Mouse (Mus musculus) T-helper 2 cell (primary cell): Measurements from ENCODE around the gene Mbnl2.

Source experiments
- in situ Hi-C: fragments of 300-600 bp; cut with MboI, MseI; formaldehyde crosslinking; loops from one replicate; pipeline ENCODE4 v1.15.1; 2025; ENCODE audit warnings: high pct_unique_total_duplicates

Gene Mbnl2

GRCm38 (mm10) chr14:120275246-120276238 lies at the start of gene Mbnl2:
Gene Mbnl2, plus strand, starts transcription at chr14:120275669.
- in situ Hi-C loops, result loop anchor here (5.0 to 25.0 kb wide), 3 partner anchors 202 to 1338 kb away; partner anchors contain the start of genes Dnajc3, Dzip1 and Rap2a

GRCm38 (mm10) chr14:120232076-120232496 lies 43.4 kb upstream of the Mbnl2 start:
- in situ Hi-C loops, result no loop called here

GRCm38 (mm10) chr14:120235610-120236009 lies 39.9 kb upstream of the Mbnl2 start:
- in situ Hi-C loops, result no loop called here

GRCm38 (mm10) chr14:120238501-120238900 lies 37.0 kb upstream of the Mbnl2 start:
- in situ Hi-C loops, result no loop called here

GRCm38 (mm10) chr14:120240209-120240608 lies 35.3 kb upstream of the Mbnl2 start:
- in situ Hi-C loops, result no loop called here

GRCm38 (mm10) chr14:120242711-120243110 lies 32.8 kb upstream of the Mbnl2 start:
- in situ Hi-C loops, result no loop called here

GRCm38 (mm10) chr14:120245081-120245705 lies 30.3 kb upstream of the Mbnl2 start:
- in situ Hi-C loops, result no loop called here

GRCm38 (mm10) chr14:120253331-120253730 lies 22.1 kb upstream of the Mbnl2 start:
- in situ Hi-C loops, result no loop called here

- in situ Hi-C loops, result no loop called here
These were observed 19.3 kb upstream of the Mbnl2 start for GRCm38 (mm10) chr14:120256146-120256545.

GRCm38 (mm10) chr14:120256623-120257384 lies 18.7 kb upstream of the Mbnl2 start:
- in situ Hi-C loops, result no loop called here

GRCm38 (mm10) chr14:120257483-120257882 lies 18.0 kb upstream of the Mbnl2 start:
- in situ Hi-C loops, result no loop called here

GRCm38 (mm10) chr14:120259426-120259825 lies 16.0 kb upstream of the Mbnl2 start:
- in situ Hi-C loops, result no loop called here

- in situ Hi-C loops, result no loop called here
These were observed 13.9 kb upstream of the Mbnl2 start for GRCm38 (mm10) chr14:120261606-120262005.

- in situ Hi-C loops, result no loop called here
These were observed 12.6 kb upstream of the Mbnl2 start for GRCm38 (mm10) chr14:120262660-120263379.

- in situ Hi-C loops, result no loop called here
These were observed 11.9 kb upstream of the Mbnl2 start for GRCm38 (mm10) chr14:120263380-120264135.

GRCm38 (mm10) chr14:120265886-120266285 lies 9.6 kb upstream of the Mbnl2 start:
- in situ Hi-C loops, result loop anchor here (5.0 kb wide), 1 partner anchor 136 kb away; no protein-coding TSS in a partner anchor

GRCm38 (mm10) chr14:120267130-120267529 lies 8.3 kb upstream of the Mbnl2 start:
- in situ Hi-C loops, result loop anchor here (5.0 kb wide), 1 partner anchor 135 kb away; no protein-coding TSS in a partner anchor

- in situ Hi-C loops, result no loop called here
These were observed 5.4 kb upstream of the Mbnl2 start for GRCm38 (mm10) chr14:120270031-120270430.

- in situ Hi-C loops, result no loop called here
These were observed 4.8 kb upstream of the Mbnl2 start for GRCm38 (mm10) chr14:120270633-120271032.

GRCm38 (mm10) chr14:120271096-120271495 lies 4.4 kb upstream of the Mbnl2 start:
- in situ Hi-C loops, result no loop called here
